Mouse (Mus musculus) heart, adult 2 months (tissue): ENCODE measurements around the gene Ndufa12. TPM values are rescaled to one million over a fixed set of nuclear protein-coding genes. Genes with fewer than 3 reads are reported as not detected.

Experiments used
- DNase-seq, 2 experiments: peaks; one replicate each; pipeline ENCODE4 v3.0.0; 2021
- H3K27ac ChIP-seq: fragments of 200-600 bp; 2 replicates; pipeline ENCODE4 v1.8.1; 2022
- H3K27me3 ChIP-seq: fragments of 200-500 bp; 2 replicates; pipeline ENCODE4 v1.6.1; 2012; ENCODE audit warnings: mild to moderate bottlenecking, low read length, inconsistent platforms, mixed read lengths; ENCODE audit not compliant: control insufficient read depth, insufficient read depth
- H3K36me3 ChIP-seq: fragments of 200-500 bp; 2 replicates; pipeline ENCODE4 v1.6.1; 2012; ENCODE audit warnings: low read length, inconsistent platforms; ENCODE audit not compliant: control insufficient read depth, insufficient read depth
- H3K4me1 ChIP-seq: fragments of 200-500 bp; 2 replicates; pipeline ENCODE4 v1.6.1; 2011; ENCODE audit warnings: low read length; ENCODE audit not compliant: control insufficient read depth, insufficient read depth
- H3K4me3 ChIP-seq: fragments of 200-600 bp; 2 replicates; pipeline ENCODE4 v1.8.1; 2022
- H3K79me2 ChIP-seq: fragments of 200-500 bp; replicated peaks from 2 replicates; pipeline ENCODE4 v1.6.1; 2012; ENCODE audit warnings: mild to moderate bottlenecking, inconsistent platforms, low read length, moderate library complexity, mixed read lengths; ENCODE audit not compliant: control insufficient read depth, insufficient read depth
- H3K9ac ChIP-seq: fragments of 200-500 bp; 2 replicates; pipeline ENCODE4 v1.6.1; 2012; ENCODE audit warnings: low read depth, mild to moderate bottlenecking, control low read depth, inconsistent platforms, low read length, mixed read lengths
- CTCF ChIP-seq: fragments of 200-600 bp; IDR thresholded peaks from 2 replicates; pipeline ENCODE4 v1.8.1; 2022; ENCODE audit warnings: antibody characterized with exemption, mild to moderate bottlenecking, moderate library complexity
- EP300 ChIP-seq: fragments of 200-500 bp; IDR thresholded peaks from 2 replicates; pipeline ENCODE4 v1.6.1; 2011; ENCODE audit warnings: low read depth, low read length, control low read depth; ENCODE audit not compliant: insufficient read depth
- POLR2A ChIP-seq: fragments of 200-500 bp; IDR thresholded peaks from 2 replicates; pipeline ENCODE4 v1.6.1; 2011; ENCODE audit warnings: mild to moderate bottlenecking, low read depth, low read length, control low read depth; ENCODE audit not compliant: insufficient read depth
- WGBS: fragments of 180-500 bp; shearing (Covaris S2); methylation state at CpG from one replicate; pipeline ENCODE4 v1.1.7; 2018; 5-methylcytosine and 5-hydroxymethylcytosine counted together
- intact Hi-C: fragments of 180-260 bp; cut with DNase I; formaldehyde crosslinking; loops from one replicate; pipeline ENCODE4 v1.15.1; 2025
- polyA plus RNA-seq: library from polyadenylated mRNA; depleted of rRNA; stranded (reverse); fragments of >200 nt; gene quantifications from 2 replicates; pipeline ENCODE4 v1.2.3, GENCODE M21; 2012
- total RNA-seq, 2 experiments: library from RNA; stranded (reverse); gene quantifications; 2 replicates each; pipeline ENCODE4 v1.2.3; 2021

Ndufa12 gene
- total and polyA plus RNA-seq, 3 experiments: 434 to 870 (median 804) TPM

DNA sequence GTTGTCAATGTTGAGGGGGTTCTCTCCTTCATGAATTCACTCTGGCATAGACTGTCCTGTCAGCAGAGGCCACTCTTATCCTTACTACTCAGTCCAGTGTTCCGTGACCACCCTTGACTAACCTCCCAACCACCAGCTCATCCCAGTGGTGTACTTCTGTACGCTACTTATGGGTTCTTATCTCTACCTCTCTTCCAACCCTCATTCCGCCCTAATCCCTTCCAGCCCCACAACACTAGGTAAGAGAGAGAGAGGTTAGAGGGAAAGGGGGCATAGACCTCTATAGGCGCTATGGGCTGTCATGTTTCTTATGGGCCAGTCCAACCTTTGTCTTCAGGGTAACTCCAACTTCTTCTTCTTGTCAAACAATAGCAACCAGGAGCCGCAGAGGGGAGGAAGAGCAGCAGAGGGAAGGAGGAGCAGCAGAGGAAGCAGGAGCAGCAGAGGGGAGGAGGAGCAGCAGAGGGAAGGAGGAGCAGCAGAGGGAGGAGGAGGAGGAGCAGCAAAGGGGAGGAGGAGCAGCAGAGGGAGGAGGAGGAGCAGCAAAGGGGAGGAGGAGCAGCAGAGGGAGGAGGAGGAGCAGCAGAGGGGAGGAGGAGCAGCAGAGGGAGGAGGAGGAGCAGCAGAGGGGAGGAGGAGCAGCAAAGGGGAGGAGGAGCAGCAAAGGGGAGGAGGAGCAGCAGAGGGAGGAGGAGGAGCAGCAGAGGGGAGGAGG is 37.3 kb upstream of the Ndufa12 start:
- Histone ChIP-seq H3K79me2 (no peaks in the 10 kb centered on the region), H3K4me1 (no peaks in the 10 kb centered on the region), H3K36me3 (no peaks in the 10 kb centered on the region), H3K27me3 (no peaks in the 10 kb centered on the region), H3K9ac (no peak overlapping the region), H3K27ac (no peak overlapping the region), H3K4me3 (no peak overlapping the region)
- no peak for DNase-seq
- WGBS: 89% methylated on average over 5 of the region's 5 CpGs
- intact Hi-C loops: no loop called here
- no peak for TF ChIP-seq EP300
- TF ChIP-seq CTCF: no peak
- TF ChIP-seq POLR2A: no peak

DNA sequence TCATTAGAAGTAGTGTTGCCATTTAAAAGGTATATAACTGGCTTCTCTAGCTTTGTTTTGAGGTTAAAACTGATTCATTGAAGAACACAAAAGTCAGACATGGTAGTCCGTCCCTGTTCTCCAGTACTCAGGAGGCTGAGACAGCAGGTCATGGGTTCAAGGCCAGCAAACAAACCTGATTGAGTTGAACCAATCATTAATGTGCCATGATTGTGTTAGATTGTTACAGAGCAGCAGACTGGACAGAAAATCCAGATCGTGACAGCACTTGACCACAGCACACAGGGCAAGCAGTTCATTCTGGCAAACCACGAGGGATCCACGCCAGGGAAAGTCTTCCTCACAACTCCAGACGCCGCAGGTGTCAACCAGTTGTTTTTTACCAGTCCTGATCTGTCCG is 36.5 kb upstream of the Ndufa12 start:
- DNase-seq: no peak
- Histone ChIP-seq H3K4me1 (no peaks in the 10 kb centered on the region), H3K27me3 (no peaks in the 10 kb centered on the region), H3K27ac (no peak overlapping the region), H3K36me3 (no peaks in the 10 kb centered on the region), H3K9ac (no peak overlapping the region), H3K79me2 (no peaks in the 10 kb centered on the region), H3K4me3 (no peak overlapping the region)
- 95% methylated on average over 7 of the region's 7 CpGs for WGBS
- TF ChIP-seq EP300: no peak
- no peak for TF ChIP-seq CTCF
- TF ChIP-seq POLR2A: no peak
- intact Hi-C loops: no loop called here

DNA sequence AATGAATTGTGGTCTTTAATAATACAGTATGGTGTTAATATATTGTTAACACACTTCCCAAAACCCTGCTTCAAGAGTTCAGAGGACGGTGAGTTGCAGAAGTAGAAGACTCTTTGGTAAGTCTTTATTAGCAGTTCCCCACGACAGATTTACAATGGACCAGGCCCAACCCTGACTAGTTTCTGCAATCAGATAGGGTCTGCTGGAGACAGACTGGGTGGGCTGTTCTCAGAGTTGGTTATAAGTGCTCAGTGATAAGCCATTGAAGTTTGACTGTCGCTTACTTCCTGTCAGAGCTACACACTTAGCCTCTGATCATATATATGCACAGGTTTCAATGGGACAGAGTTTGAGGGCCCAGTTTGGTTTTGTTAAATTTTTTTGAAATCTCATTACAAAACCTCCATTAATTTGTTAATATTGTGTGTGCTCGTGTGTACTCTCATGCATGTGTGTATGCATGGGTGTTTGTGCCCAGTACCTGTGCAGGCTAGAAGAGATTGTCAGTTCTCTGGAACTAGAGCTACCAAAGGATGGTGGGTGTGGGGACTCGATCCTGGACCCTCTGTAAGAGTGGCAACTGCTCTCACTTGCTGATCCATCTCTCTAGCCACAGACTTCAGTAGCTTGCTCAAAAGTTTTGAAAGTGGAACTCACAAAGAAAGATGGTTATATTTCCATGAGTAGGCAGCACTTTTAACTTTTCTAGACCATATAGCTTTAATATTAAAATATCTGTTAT is 34.2 kb upstream of the Ndufa12 start:
- intact Hi-C loops: no loop called here
- Histone ChIP-seq H3K79me2 (no peaks in the 10 kb centered on the region), H3K36me3 (no peaks in the 10 kb centered on the region), H3K4me3 (no peak overlapping the region), H3K4me1 (no peaks in the 10 kb centered on the region), H3K27me3 (no peaks in the 10 kb centered on the region), H3K27ac (no peak overlapping the region), H3K9ac (no peak overlapping the region)
- DNase-seq: no peak
- TF ChIP-seq POLR2A: no peak
- no peak for TF ChIP-seq CTCF
- no peak for TF ChIP-seq EP300
- 77% methylated on average over 5 of the region's 5 CpGs for WGBS

DNA sequence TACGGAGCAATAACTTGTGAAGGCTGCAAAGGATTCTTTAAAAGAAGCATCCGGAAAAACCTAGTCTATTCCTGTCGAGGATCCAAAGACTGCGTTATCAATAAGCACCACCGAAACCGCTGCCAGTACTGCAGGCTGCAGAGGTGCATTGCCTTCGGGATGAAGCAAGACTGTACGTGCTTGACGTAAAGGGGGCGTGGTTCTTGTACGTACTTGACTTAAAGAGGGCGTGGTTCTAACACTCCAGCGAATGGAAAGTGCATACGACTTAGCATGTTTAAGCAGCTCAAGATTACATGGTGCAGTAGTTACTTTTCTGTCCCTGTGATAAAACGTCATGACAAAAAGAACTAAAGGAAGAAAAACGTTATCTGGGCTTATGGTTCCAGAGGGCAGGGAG is 33.1 kb upstream of the Ndufa12 start:
- Histone ChIP-seq H3K79me2 (no peaks in the 10 kb centered on the region), H3K4me3 (no peak overlapping the region), H3K36me3 (no peaks in the 10 kb centered on the region), H3K27ac (no peak overlapping the region), H3K9ac (no peak overlapping the region), H3K27me3 (no peaks in the 10 kb centered on the region), H3K4me1 (no peaks in the 10 kb centered on the region)
- intact Hi-C loops: no loop called here
- 88% methylated on average over 16 of the region's 16 CpGs for WGBS
- no peak for DNase-seq
- TF ChIP-seq POLR2A: no peak
- no peak for TF ChIP-seq CTCF
- no peak for TF ChIP-seq EP300

DNA sequence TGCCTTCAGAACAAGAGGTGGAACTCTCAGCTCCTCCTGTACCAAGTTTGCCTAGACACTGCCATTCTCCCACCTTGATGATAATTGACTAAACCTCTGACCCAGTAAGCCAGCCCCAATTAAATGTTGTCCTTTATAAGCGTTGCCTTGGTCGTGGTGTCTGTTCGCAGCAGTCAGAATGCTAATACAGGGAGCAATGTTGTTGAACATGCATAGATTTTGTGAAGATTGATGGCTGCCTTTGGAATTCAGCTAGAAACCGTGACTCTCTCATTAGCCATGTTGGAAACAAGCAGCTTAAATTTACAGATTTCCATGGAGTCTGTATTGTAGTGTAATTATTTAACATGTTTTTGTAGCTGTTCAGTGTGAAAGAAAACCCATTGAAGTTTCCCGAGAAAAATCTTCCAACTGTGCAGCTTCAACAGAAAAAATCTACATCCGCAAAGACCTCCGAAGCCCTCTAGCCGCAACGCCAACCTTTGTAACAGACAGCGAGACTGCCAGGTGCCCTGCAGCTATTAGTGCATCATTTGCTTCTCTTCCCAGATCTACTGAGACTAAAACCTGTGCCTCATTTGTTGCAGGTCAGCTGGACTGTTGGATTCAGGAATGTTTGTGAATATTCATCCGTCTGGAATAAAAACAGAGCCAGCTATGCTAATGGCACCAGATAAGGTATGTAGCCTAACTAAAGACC is 31.3 kb upstream of the Ndufa12 start:
- DNase-seq: no peak
- no peak overlapping the region for H3K9ac ChIP-seq
- H3K4me1 ChIP-seq: no peaks in the 10 kb centered on the region
- H3K27ac ChIP-seq: no peak overlapping the region
- intact Hi-C loops: no loop called here
- H3K36me3 ChIP-seq: peaks cover 3% of the 10 kb centered on the region; the same call in 1 of the 2 replicates
- H3K27me3 ChIP-seq: no peaks in the 10 kb centered on the region
- no peak for TF ChIP-seq CTCF
- no peak for TF ChIP-seq POLR2A
- no peak for TF ChIP-seq EP300
- no peak overlapping the region for H3K4me3 ChIP-seq
- WGBS: 91% methylated on average over 11 of the region's 11 CpGs
- no peaks in the 10 kb centered on the region; the same call in 1 of the 2 replicates for H3K79me2 ChIP-seq
